Mouse (Mus musculus) forebrain, embryonic 14.5 days (tissue): ENCODE measurements around the gene Pcbp3. TPM values are rescaled to one million over a fixed set of nuclear protein-coding genes. Genes with fewer than 3 reads are reported as not detected.

Experiments used
- ATAC-seq: fragments of 200-750 bp; cut with Nextera tagmentation; 2 replicates; pipeline ENCODE4 v1.8.0; 2017; ENCODE audit warnings: mild to moderate bottlenecking, moderate library complexity
- DNase-seq: peaks from one replicate; pipeline ENCODE4 v3.0.0-alpha.2; 2015; ENCODE audit warnings: low spot score
- H3K27ac ChIP-seq: fragments of 300-500 bp; sonication (generic); 2 replicates; pipeline ENCODE4 v1.5.1; 2014; ENCODE audit warnings: low read depth, mild to moderate bottlenecking, control low read depth, low read length, moderate library complexity
- H3K27me3 ChIP-seq: fragments of 300-500 bp; sonication (generic); replicated peaks from 2 replicates; pipeline ENCODE4 v1.6.1; 2014; ENCODE audit warnings: low read length, control low read depth, mixed read lengths; ENCODE audit not compliant: control insufficient read depth, insufficient read depth
- H3K36me3 ChIP-seq: fragments of 300-500 bp; sonication (generic); 2 replicates; pipeline ENCODE4 v1.6.1; 2014; ENCODE audit warnings: low read length, control low read depth; ENCODE audit not compliant: control insufficient read depth, insufficient read depth
- H3K4me1 ChIP-seq: fragments of 300-500 bp; sonication (generic); 2 replicates; pipeline ENCODE4 v1.6.1; 2014; ENCODE audit warnings: antibody characterized with exemption, low read length, control low read depth; ENCODE audit not compliant: control insufficient read depth, insufficient read depth
- H3K4me2 ChIP-seq: fragments of 300-500 bp; sonication (generic); 2 replicates; pipeline ENCODE4 v1.6.1; 2014; ENCODE audit warnings: mild to moderate bottlenecking, control low read depth, low read length
- H3K4me3 ChIP-seq: fragments of 300-500 bp; sonication (generic); 2 replicates; pipeline ENCODE4 v1.5.1; 2014; ENCODE audit warnings: low read depth, low read length, control low read depth
- H3K9ac ChIP-seq: fragments of 300-500 bp; sonication (generic); 2 replicates; pipeline ENCODE4 v1.6.1; 2014; ENCODE audit warnings: mild to moderate bottlenecking, low read length, control low read depth, moderate library complexity
- H3K9me3 ChIP-seq: fragments of 300-500 bp; sonication (generic); replicated peaks from 2 replicates; pipeline ENCODE4 v1.6.1; 2016; ENCODE audit warnings: low read length, control low read depth, mixed read lengths; ENCODE audit not compliant: control insufficient read depth
- WGBS: fragments of 180-500 bp; shearing (Covaris S2); extraction: QIAGEN DNeasy Blood & Tissue Kit; methylation state at CpG from one replicate; pipeline ENCODE4 v1.1.7; 2014; 5-methylcytosine and 5-hydroxymethylcytosine counted together
- polyA plus RNA-seq: library from polyadenylated mRNA; unstranded; fragments of >200 nt; fragmentation: Nextera tagmentation; extraction: Ambion mirVana; gene quantifications from 2 replicates; pipeline ENCODE4 v1.2.1, GENCODE M21; 2014

Pcbp3 gene
- polyA plus RNA-seq, 1 experiment from 2014 or later, result 30.5 TPM

DNA sequence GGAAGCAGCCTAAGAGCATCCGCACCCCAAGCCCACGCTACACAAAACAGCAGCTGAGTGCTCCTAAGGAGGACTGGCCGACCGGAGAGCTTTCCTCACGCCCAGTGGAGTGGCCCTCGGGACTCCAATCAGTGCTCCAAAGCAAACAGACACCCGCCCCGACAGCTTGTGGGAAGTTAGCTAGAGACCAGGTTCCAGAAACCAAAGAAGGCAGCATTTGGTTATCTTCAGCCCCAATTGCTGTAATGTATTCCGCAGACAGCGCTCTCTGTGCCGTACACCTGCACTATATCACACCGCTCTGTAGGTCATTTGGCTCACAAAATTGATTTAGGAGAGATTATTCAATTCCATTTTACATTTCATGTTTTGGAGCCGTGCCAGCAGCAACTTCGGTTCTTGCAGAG, 55.7 kb downstream of the Pcbp3 start:
- no peaks in the 10 kb centered on the region for H3K9me3 ChIP-seq
- no peak overlapping the region for H3K4me2 ChIP-seq
- H3K4me1 ChIP-seq, result peaks cover 10% of the 10 kb centered on the region
- WGBS, result 86% methylated on average over 14 of the region's 14 CpGs
- H3K9ac ChIP-seq, result no peak overlapping the region
- no peak overlapping the region for H3K4me3 ChIP-seq
- ATAC-seq (no peak), DNase-seq (no peak)
- H3K36me3 ChIP-seq, result no peaks in the 10 kb centered on the region
- H3K27me3 ChIP-seq, result no peaks in the 10 kb centered on the region
- peak overlapping the region; percentile 9; the same call in 1 of the 2 replicates for H3K27ac ChIP-seq

DNA sequence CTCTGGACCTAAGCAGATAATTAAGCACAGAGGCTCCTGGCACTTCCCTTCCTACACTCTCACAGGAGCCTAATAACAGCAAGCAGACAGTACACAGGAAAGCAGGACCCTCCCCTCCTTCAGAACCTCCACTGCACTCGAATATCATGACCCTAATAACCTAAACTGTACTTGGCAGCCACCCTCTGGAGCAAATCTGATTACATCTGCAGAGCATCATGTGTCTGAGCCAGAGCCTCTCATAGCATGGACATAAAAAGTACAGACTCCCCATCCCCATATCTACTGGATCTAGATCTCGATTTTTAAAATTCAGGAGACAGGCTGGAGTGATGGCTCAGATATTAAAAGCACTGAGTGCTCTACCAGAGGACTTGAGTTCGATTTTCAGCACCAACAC, 58.0 kb downstream of the Pcbp3 start:
- ATAC-seq (no peak), DNase-seq (no peak)
- no peak overlapping the region for H3K4me2 ChIP-seq
- no peaks in the 10 kb centered on the region for H3K9me3 ChIP-seq
- H3K36me3 ChIP-seq, result no peaks in the 10 kb centered on the region
- 75% methylated on average over 3 of the region's 3 CpGs for WGBS
- H3K27ac ChIP-seq, result 0 out of 2 replicates have a peak overlapping the region, but pooled peaks have one; percentile 7
- H3K9ac ChIP-seq, result no peak overlapping the region
- no peaks in the 10 kb centered on the region for H3K27me3 ChIP-seq
- H3K4me1 ChIP-seq, result peaks cover 10% of the 10 kb centered on the region
- no peak overlapping the region for H3K4me3 ChIP-seq

DNA sequence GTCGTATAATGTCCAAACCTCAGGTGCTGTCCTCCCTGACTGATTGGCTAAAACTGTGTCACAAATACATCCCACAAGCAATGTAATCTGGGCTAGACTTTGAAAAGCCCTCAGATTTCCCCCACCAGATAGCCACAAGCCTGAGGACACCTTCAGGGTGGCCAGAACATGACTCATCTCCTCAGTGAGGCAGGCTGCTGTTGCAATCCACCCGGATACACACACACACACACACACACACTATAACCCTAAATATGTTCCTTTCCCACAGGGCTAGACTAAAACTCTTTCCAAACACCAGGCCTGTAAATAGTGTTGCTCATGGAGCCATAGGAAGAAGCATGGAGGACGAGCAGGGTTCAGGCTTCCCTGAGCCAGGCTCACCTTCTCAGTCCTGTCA, 58.6 kb downstream of the Pcbp3 start:
- no peak overlapping the region for H3K9ac ChIP-seq
- peaks cover 10% of the 10 kb centered on the region for H3K4me1 ChIP-seq
- DNase-seq (no peak), ATAC-seq (no peak)
- H3K27ac ChIP-seq, result 0 out of 2 replicates have a peak overlapping the region, but pooled peaks have one; percentile 7
- no peak overlapping the region for H3K4me2 ChIP-seq
- no peaks in the 10 kb centered on the region for H3K36me3 ChIP-seq
- no peaks in the 10 kb centered on the region for H3K27me3 ChIP-seq
- no peaks in the 10 kb centered on the region for H3K9me3 ChIP-seq
- WGBS, result 86% methylated on average over 3 of the region's 3 CpGs
- H3K4me3 ChIP-seq, result no peak overlapping the region

DNA sequence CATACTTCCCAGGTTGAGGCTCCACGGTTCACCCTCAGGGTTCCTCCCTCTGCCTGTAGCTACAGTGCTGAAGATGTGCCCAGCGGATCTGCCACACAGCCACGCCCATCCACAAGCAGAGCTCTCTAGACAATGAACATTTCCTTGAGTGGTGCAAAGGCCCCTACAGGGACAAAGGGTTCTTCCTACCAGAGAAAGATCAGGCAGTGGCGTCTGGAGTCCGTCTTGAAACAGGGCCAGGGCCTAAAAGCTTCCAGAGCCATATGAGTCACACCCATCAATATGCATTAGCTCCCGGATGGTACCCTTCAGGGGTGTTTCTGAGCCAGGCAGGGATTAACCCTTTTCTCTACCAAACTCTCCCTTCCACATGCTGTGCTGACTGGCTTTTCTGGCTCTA, 59.1 kb downstream of the Pcbp3 start:
- Histone ChIP-seq H3K36me3 (no peaks in the 10 kb centered on the region), H3K4me1 (peaks cover 10% of the 10 kb centered on the region), H3K27ac (peak overlapping the region; percentile 58; the same call in 1 of the 2 replicates), H3K27me3 (no peaks in the 10 kb centered on the region), H3K4me2 (no peak overlapping the region), H3K4me3 (no peak overlapping the region), H3K9ac (no peak overlapping the region), H3K9me3 (no peaks in the 10 kb centered on the region)
- ATAC-seq (peak; percentile 80), DNase-seq (peak; percentile 72)
- 14% methylated on average over 6 of the region's 6 CpGs for WGBS

DNA sequence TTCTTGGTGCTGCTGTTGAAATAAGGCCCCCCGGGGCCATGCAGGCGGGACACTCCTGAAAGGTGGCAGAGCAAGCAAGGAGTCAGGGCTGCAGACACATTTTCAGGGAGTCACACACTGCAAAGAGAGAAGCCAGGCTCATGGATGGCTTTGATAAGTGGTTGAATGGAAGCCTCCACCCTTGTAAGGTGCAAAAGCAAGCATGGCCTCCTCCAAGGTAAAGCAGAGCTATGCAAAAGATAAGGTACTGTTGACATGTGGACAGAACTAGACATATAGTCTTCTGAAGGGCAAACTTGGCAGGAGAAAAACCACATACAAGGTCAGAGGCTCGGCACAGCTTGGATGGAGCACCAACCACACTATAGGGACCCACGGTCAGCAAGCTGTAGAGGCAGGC, 63.3 kb downstream of the Pcbp3 start:
- H3K27ac ChIP-seq, result no peak overlapping the region
- H3K4me2 ChIP-seq, result no peak overlapping the region
- H3K36me3 ChIP-seq, result no peaks in the 10 kb centered on the region
- 0 out of 2 replicates have a peak, but pooled peaks cover 3% of the 10 kb centered on the region for H3K9me3 ChIP-seq
- no peaks in the 10 kb centered on the region for H3K27me3 ChIP-seq
- ATAC-seq (no peak), DNase-seq (no peak)
- H3K9ac ChIP-seq, result no peak overlapping the region
- no peak overlapping the region for H3K4me3 ChIP-seq
- 89% methylated on average over 4 of the region's 4 CpGs for WGBS
- H3K4me1 ChIP-seq, result peaks cover 10% of the 10 kb centered on the region

DNA sequence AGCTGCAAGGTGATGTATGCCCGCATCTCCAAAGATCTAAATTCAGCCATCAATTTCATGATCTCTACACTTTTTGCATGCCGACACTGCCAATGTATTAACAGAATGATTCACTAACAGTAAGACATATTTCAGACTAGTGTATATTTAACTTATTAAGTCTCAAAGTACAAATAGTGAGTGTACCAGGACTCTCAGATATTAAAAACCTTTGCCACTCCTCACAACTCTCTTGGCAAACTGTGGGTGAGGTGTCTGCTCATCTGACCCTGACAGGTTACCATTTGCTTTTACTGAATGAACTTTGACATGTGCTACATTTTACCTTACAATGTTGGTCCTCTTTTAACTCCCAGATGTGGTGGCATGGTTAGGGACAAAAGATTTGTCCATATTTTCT, 70.2 kb downstream of the Pcbp3 start:
- Histone ChIP-seq H3K4me1 (no peaks in the 10 kb centered on the region), H3K36me3 (no peaks in the 10 kb centered on the region), H3K9me3 (0 out of 2 replicates have a peak, but pooled peaks cover 3% of the 10 kb centered on the region), H3K4me3 (no peak overlapping the region), H3K27me3 (no peaks in the 10 kb centered on the region), H3K9ac (no peak overlapping the region), H3K27ac (no peak overlapping the region), H3K4me2 (no peak overlapping the region)
- WGBS, result 97% methylated on average over 2 of the region's 2 CpGs
- ATAC-seq, result no peak
- DNase-seq, result no peak

DNA sequence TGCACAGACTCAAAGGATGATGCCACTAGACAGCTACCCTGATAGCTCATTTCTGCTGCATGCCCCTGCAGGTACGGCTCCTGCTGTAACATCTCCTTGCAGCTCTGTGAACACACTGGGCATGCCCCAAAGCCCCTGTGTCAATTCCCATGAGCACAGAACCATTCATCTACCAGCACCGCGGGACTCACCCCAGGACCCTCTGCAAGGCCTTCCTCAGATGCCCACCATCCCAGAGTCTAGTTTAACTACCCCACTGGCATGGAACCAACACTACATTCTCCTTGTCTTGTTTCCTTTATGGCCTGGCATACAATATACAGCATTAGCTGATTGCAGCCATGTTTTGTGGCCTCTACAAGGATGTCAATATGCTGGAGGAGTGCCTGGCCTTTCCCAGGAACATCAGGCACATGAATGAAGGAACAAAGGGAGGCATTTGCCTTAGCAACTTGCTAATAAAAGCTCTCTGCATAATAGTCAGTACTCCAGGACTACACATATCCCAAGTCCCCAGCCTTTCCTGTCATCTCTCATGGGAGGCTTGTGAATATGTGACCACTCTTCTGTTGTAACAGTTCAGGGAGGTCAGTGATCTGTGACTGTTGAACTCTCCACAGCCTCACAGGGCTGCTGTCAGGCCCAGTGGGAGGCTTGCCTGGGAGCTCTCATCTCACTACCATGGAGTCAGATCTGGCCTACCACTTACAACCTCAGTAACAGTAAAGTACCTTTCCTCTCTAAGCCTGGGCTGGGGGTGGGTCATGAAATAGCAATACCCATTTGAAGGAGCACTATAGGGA, 78.0 kb downstream of the Pcbp3 start:
- WGBS, result 85% methylated on average over 3 of the region's 3 CpGs
- Histone ChIP-seq H3K9ac (no peak overlapping the region), H3K4me2 (no peak overlapping the region), H3K36me3 (no peaks in the 10 kb centered on the region), H3K4me1 (peaks cover 15% of the 10 kb centered on the region), H3K27me3 (no peaks in the 10 kb centered on the region), H3K27ac (no peak overlapping the region; the same call in 1 of the 2 replicates), H3K4me3 (no peak overlapping the region), H3K9me3 (no peaks in the 10 kb centered on the region)
- peak; percentile 25 for DNase-seq
- ATAC-seq, result no peak

DNA sequence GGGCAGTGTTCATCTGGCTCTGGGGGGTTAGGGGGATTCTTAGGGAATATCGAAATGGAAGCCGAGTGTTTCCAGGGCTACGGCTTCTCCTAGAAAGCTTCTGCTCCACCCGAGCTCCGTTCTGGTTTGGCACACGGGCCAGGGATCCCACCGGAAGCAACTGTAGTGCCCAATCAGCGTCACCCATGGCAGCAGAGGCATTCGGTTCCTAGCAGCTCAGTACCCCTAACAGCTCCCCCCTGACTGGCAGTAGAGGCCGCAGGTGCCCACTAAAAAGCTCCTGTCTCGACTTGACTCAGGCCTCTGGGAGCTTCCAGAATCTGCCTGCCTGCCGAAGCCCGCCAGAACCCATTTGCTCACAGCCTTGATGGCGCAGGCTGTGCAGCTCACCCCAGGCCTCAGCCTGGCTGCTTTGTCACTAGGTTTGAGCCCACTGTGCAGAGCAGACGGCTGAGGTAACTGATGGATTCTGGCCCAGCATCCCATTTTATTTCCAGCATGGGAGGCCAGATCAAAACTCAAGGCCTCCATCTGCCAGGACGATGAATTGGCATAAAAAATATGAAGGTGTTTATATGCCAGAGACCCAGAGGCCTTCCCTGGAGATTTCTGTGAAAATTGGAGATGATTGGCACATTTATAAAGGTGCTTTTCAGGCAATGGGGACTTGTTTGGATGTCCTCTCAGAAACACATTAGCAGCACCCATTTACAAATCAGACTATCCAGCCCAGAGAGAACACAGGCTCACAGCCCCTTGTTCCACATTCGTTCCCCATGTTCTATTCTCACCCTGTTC, 78.8 kb downstream of the Pcbp3 start:
- whole genome bisulfite sequencing, result 71% methylated on average over 17 of the region's 17 CpGs
- peak; percentile 52; the same call in 1 of the 2 replicates for ATAC-seq
- H3K9me3 ChIP-seq, result no peaks in the 10 kb centered on the region
- no peak overlapping the region for H3K9ac ChIP-seq
- H3K4me2 ChIP-seq, result no peak overlapping the region
- H3K4me3 ChIP-seq, result no peak overlapping the region
- H3K27me3 ChIP-seq, result no peaks in the 10 kb centered on the region
- H3K4me1 ChIP-seq, result peaks cover 15% of the 10 kb centered on the region
- no peaks in the 10 kb centered on the region for H3K36me3 ChIP-seq
- DNase-seq, result peak; percentile 22
- H3K27ac ChIP-seq, result no peak overlapping the region; the same call in 1 of the 2 replicates
